Mouse (Mus musculus) urinary bladder, postnatal 36 days (tissue): ENCODE data around the gene Clic6.
A peak's percentile ranks its signal among the peaks of the same experiment; 100 is the strongest.
"Not testable (repeated sequence)": the region's sequence is repeated elsewhere in the genome, so short reads cannot be mapped to it uniquely, and the experiment has no call there.

Source experiments
- DNase-seq, 2 experiments: peaks; one replicate each; pipeline ENCODE4 v3.0.0; 2022; ENCODE audit warnings: low spot score in 2 of 2, mixed read lengths in 1 of 2

Gene Clic6

DNA sequence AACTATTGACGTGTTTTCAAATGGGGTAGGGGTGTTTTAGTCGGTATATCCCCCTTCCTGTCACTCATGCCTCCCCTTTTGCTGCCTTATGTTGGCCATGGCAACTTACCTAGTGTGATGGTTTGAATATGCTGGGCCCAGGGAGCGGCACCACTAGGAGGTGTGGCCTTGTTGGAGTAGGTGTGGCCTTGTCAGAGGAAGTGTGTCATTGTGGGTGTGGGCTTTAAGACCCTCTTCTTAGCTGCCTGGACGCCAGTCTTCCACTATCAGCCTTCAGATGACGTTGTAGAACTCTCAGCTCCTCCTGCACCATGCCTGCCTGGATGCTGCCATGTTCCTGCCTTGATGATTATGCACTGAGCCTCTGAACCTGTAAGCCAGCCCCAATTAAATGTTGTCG, 14.8 kb upstream of the Clic6 start, which contains the start of gene Rcan1:
TSS of gene Rcan1 (minus strand) at position 162 of the 400 bp plus-strand sequence.
- DNase-seq = no peak

- no peak for DNase-seq
Measured at GRCm38 (mm10) chr16:92472898-92473297, 12.6 kb upstream of the Clic6 start.

GRCm38 (mm10) chr16:92475093-92475860, 10.3 kb upstream of the Clic6 start:
- DNase-seq = peak in 1 of 2 experiments; percentile 46

- peak; percentile 52 to 75 for DNase-seq
Measured at GRCm38 (mm10) chr16:92478561-92479150, 6.9 kb upstream of the Clic6 start.

DNA sequence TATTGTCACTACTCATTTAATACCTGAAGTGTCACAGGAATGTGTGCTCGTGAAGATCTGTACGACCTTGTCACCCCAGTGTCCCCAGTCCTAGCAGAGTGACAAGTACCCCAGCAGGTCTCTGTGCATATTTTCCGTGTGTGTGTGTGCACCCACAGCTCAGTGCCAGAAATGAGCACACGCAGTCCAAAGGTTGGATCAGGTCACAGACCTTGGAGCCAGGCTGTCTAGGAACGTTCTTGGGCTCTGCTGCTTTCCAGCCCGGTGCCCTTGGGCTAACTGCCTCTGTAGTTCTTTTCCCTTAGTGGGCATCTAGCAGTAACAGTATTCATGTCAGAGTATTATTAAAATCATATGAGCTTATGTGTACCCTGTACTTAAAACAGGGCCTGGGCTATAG, 1.6 kb downstream of the Clic6 start:
- DNase-seq = no peak

DNA sequence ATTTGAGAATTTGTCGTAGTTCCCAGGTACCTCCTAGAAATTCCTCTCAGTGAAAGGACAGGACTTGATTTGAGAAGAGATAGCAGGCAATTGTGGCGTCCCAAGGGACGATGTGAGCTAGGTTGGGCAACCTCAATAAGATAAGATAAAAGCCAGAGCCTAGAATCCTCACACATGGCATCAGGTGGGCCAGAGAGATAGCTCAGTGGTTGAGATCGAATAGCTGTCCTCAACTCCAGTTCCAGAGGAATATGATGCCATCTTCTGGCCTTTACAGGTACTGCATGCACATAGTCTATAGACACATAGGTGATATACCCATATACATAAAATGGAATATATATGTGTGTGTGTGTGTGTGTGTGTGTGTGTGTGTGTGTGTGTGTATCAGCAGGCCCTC, 2.0 kb downstream of the Clic6 start:
- DNase-seq = no peak

- no peak for DNase-seq
Measured at GRCm38 (mm10) chr16:92488456-92488855, 2.9 kb downstream of the Clic6 start.

GRCm38 (mm10) chr16:92489356-92489755, 3.8 kb downstream of the Clic6 start:
- no peak for DNase-seq

DNA sequence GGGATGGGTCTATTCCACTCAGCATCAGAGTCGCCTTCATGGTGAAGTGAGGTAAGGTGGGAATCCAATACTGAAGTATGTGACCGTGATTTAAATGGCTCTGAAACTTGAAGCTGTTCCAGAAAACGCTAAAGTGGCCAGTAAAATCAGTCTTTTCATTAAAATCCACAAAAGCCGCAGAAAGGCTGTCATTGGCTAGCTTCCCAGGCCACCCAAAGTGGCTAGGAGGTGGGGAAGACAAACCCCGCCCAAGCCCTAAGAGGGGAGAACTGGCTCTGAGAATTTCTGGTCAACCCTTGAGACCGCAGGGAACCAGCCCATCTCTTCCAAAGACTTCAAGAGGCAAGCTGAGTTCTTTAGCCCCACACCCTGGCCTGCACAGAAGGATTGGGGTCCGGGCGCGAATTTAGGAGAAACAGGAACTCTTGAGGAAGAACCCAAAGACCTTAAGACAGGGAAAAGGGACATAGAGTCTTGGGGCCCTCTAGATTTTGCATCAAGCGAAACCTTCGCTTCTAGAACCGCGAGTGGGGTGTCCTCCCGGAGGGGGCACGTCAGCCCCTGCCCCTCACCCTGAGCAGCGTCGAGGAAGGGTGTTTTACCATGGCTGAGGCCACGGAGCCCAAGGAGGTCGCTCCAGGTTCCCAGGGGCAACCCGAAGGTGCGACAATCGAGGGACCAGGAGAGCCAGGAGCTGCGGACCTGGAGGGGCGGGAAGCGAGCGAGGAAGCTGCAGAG, 12.5 kb downstream of the Clic6 start:
- no peak for DNase-seq

- DNase-seq = no peak
Measured at GRCm38 (mm10) chr16:92498589-92498981, 13.0 kb downstream of the Clic6 start.

DNA sequence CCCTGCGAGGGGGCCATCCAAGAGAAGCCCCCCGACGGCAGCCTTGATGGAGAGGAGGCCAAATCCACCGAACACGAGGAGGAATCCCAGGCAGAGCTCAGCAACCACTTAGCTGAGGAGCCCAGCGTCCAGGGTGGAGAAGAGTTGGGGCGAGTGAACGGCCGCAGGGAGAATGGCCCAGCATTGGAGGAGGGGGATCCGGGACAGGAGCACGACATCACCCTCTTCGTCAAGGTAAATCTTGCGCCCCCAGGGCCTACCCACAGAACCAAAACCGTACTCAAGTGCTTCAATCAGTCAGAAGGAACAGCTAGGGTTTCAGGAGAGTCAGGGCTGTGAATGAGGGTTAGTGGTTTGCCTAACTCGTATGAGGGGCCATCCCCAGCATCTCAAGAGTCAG, 13.8 kb downstream of the Clic6 start:
- no peak for DNase-seq

DNA sequence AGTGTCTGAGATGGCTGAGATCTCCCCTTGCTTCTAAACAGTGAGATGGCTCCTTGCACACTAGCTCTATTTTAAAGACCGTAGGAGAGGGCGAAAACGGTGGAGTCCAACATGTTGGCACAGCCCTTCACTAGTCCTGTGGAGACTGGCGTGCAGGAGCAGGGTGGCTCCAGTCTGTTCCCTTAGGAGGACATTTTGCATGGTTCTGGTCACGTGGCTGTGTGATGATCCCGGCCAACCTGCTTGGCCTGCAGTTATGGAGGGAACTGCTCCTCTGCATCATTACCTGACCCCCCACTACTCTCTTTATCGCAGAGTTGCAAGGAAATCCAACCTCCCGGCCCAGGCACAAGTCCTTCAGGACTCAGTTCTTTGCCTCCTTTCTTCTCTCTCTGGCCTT, 15.0 kb downstream of the Clic6 start:
- no peak for DNase-seq

DNA sequence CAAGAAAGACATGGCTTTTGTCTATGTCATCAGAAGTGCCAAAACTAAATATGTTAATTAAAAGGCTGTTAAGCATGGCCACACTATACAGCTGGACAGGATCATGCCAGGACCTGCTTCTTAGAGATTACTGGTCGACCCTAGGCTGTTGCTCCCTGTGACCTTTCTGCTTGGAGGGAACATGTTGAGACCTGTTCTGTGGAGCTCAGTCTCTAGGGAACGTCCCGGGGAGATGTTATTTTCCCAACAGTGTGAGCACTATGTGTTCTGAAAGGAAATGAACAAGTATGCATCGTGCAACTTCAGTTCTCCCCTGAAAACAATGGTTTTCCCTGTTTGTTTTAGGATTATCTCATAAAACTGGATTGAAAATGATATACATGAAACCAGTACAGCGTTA, 17.6 kb downstream of the Clic6 start:
- DNase-seq = no peak

DNA sequence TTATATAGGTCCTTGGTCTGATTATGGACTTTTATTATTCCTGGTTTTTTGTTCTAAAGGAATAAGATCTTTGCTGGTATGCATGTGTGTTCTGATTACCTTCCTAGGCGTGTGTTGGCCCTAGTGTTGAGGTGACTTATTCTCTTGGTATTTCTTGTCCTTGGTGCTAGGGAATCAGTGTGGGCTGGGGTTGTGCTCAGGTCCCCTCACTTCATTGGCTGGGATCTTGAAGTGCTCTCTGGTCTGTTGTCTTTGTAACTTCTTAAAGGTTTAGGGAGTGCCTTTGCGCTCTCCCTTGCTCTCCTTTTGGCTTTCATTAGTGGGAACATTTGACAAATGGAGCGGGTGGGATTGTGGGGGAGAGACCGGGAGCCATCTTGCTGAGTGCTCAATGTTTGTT, 22.0 kb downstream of the Clic6 start:
- DNase-seq = no peak

DNA sequence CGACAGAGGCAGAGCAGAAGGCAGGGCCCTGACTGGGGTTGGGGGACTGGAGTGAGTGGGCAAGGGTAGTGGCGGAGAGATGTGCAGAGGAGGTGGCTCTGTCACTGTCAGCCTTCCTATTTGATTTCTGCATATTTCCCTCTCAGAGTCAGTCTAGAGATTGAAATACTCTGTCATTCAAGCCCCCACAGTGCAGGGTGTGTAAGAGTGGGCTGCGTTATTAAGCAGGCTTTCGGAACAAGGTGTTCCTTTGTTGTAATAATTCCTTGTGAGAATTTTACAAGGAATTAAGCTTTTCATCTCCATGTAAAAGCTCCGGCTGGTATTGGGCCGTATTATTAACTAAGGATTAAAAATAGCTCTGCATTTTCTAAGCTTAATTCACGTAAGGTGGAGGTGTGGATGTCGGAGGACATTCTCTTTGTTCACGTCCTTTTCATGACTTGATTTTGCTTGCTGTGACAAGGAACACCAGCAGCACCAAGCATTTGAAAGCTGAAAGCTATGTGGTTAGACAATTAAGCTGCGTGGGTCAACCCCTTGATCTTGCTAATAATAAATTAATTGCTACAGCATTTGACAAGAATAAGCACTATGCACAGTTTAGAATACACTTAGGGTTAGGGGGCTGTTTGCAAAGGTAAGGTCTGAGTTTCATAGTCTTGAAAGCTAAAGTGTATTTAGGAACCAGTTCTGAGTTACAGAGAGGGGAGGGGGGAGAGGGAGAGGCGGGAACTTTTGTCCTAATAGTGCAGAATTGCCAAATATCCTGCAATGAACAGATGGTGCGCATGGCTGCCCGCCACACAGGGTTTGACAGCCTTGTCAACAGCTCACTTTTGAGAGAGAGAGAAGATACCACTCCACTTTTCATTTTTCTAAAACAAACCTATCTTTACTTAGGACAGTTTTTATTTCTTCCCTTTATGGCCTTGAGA, 25.6 kb downstream of the Clic6 start:
- DNase-seq = peak in 1 of 2 experiments; percentile 24

DNA sequence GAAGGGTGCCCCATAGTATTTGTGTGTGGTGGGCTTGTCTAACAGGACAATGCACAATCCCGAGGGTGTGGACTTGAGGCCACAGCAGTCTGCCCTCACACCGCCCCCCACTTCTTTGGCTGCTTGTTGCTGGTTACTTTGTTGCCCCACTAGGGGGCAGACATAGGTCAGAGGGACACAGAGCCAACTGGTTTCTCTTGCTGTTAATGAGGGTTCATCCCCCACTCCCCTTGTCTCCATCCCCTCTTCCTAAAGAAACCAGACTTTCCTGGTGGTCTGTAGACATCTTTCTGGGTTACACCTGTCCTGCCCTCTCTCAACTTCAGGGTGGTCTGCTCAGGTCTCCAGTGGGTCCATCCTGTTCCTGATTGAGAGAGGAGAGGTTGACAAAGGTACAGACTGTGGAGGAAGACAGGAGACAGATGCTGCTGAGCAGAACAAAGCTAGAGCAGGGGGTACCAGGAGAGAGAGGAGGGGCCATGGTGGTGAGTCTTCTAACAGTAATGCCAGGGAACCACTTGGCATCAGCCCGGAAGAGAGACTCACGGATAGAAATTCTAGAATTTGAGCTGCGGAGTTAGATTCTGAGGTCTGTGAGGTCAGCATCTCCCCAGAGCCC, 26.3 kb downstream of the Clic6 start:
- no peak for DNase-seq

DNA sequence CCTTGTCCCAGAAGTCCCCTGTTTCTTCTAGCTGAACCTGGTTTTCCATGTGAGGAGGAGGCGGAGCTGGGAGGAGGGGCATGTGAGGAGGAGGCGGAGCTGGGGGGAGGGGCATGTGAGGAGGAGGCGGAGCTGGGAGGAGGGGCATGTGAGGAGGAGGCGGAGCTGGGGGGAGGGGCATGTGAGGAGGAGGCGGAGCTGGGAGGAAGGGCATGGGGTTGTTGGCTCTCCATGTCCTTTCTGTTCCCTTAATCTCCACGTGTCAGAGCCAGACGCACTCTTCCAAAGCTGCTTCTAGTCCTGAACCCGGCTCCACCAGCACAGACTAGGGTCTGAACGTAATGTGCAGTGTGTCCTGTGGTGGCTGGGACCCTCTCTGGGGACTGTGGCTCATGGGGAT, 29.4 kb downstream of the Clic6 start:
- not testable (repeated sequence) for DNase-seq

GRCm38 (mm10) chr16:92516139-92516538, 30.6 kb downstream of the Clic6 start:
- DNase-seq = no peak

- no peak for DNase-seq
Measured at GRCm38 (mm10) chr16:92518718-92519117, 33.2 kb downstream of the Clic6 start.

GRCm38 (mm10) chr16:92519820-92520492, 34.4 kb downstream of the Clic6 start:
- DNase-seq = peak; percentile 15 to 26

GRCm38 (mm10) chr16:92523351-92523750, 37.8 kb downstream of the Clic6 start:
- DNase-seq = no peak
